Mouse (Mus musculus) embryonic facial prominence, embryonic 13.5 days (tissue): Measurements from ENCODE around the gene Cdk2. TPM values are rescaled to one million over a fixed set of nuclear protein-coding genes. Genes with fewer than 3 reads are reported as not detected.

ENCODE experiments used
- ATAC-seq: fragments of 200-750 bp; cut with Nextera tagmentation; 2 replicates; pipeline ENCODE4 v1.8.0; 2017; ENCODE audit warnings: low read depth; ENCODE audit not compliant: insufficient number of reproducible peaks, insufficient read depth, low FRiP score, low TSS enrichment
- H3K27ac ChIP-seq: fragments of 300-500 bp; sonication (generic); 2 replicates; pipeline ENCODE4 v1.5.1; 2015; ENCODE audit warnings: moderate library complexity, mild to moderate bottlenecking, inconsistent platforms
- H3K27me3 ChIP-seq: fragments of 300-500 bp; sonication (generic); 2 replicates; pipeline ENCODE4 v1.6.1; 2015; ENCODE audit warnings: mild to moderate bottlenecking, inconsistent platforms
- H3K36me3 ChIP-seq: fragments of 300-500 bp; sonication (generic); 2 replicates; pipeline ENCODE4 v1.6.1; 2015; ENCODE audit warnings: mild to moderate bottlenecking, inconsistent platforms
- H3K4me1 ChIP-seq: fragments of 300-500 bp; sonication (generic); 2 replicates; pipeline ENCODE4 v1.6.1; 2015; ENCODE audit warnings: inconsistent platforms
- H3K4me2 ChIP-seq: fragments of 300-500 bp; sonication (generic); 2 replicates; pipeline ENCODE4 v1.6.1; 2015; ENCODE audit warnings: moderate library complexity, mild to moderate bottlenecking, inconsistent platforms
- H3K4me3 ChIP-seq: fragments of 300-500 bp; sonication (generic); 2 replicates; pipeline ENCODE4 v1.5.1; 2015; ENCODE audit warnings: mild to moderate bottlenecking, inconsistent platforms
- H3K9ac ChIP-seq: fragments of 300-500 bp; sonication (generic); 2 replicates; pipeline ENCODE4 v1.6.1; 2015; ENCODE audit warnings: mild to moderate bottlenecking, inconsistent platforms
- H3K9me3 ChIP-seq: fragments of 300-500 bp; sonication (generic); 2 replicates; pipeline ENCODE4 v1.6.1; 2016; ENCODE audit warnings: inconsistent platforms
- WGBS: fragments of 180-500 bp; shearing (Covaris S2); methylation state at CpG from one replicate; pipeline ENCODE4 v1.1.7; 2015; ENCODE audit warnings: mixed read lengths; 5-methylcytosine and 5-hydroxymethylcytosine counted together
- polyA plus RNA-seq: library from polyadenylated mRNA; unstranded; fragments of >200 nt; fragmentation: Nextera tagmentation; extraction: Ambion mirVana; gene quantifications from 2 replicates; pipeline ENCODE4 v1.2.1, GENCODE M21; 2015

Cdk2 gene
- polyA plus RNA-seq, 1 experiment from 2014 or later: 127 TPM

- Histone ChIP-seq H3K27ac (peak overlapping the region; percentile 96), H3K9ac (peak overlapping the region; percentile 83), H3K4me2 (peak overlapping the region; percentile 68), H3K9me3 (no peaks in the 10 kb centered on the region), H3K27me3 (no peaks in the 10 kb centered on the region), H3K36me3 (peaks cover 9% of the 10 kb centered on the region), H3K4me1 (peaks cover 25% of the 10 kb centered on the region), H3K4me3 (peak overlapping the region; percentile 78)
- peak; percentile 72; the same call in 1 of the 2 replicates for ATAC-seq
- under 1% methylated on average over 42 of the region's 42 CpGs for whole genome bisulfite sequencing
Observed at GRCm38 (mm10) chr10:128668790-128669672, 35.8 kb downstream of the Cdk2 start.

DNA sequence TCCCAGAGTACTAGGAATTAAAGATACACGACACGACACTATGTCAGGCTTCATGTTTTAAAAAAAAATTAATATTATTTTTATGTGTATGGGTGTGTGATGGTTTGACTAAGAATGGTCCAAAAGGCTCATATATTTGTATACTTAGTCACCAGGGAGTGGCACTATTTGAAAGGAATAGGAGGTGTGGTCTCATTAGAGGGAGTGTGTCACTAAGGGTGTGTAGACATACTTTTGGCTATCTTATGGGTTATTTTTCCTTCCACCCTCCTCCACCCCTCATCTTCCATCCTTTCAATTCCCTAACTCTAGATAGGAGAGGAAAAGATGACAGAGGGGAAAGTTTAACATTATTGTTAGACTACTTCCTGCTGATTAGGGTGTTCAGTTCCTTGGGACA, 39.0 kb downstream of the Cdk2 start:
- no peaks in the 10 kb centered on the region for H3K9me3 ChIP-seq
- no peaks in the 10 kb centered on the region for H3K27me3 ChIP-seq
- no peak overlapping the region for H3K4me2 ChIP-seq
- no peaks in the 10 kb centered on the region; the same call in 1 of the 2 replicates for H3K36me3 ChIP-seq
- no peak overlapping the region for H3K4me3 ChIP-seq
- ATAC-seq: no peak
- H3K27ac ChIP-seq: no peak overlapping the region
- WGBS: 95% methylated on average over 2 of the region's 2 CpGs
- no peak overlapping the region for H3K9ac ChIP-seq
- 0 out of 2 replicates have a peak, but pooled peaks cover 15% of the 10 kb centered on the region for H3K4me1 ChIP-seq

DNA sequence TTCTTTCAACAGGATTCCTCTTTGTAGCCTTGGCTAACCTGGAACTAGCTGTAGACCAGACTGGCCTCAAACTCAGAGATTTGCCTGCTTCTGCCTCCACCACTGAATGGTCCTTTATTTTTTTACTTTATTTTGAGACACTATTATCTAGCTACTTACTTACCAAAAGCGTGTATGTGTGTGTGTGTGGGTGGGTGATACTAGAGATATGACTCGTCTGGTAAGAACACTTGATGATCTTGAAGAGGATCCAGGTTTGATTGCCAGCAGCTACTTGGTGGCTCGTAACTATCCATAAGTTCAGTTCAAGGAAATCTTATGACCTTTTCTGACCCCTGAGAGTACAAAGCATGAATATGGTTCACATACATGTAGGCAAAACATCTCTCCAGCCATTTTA, 39.5 kb downstream of the Cdk2 start:
- H3K9me3 ChIP-seq: no peaks in the 10 kb centered on the region
- no peak overlapping the region for H3K9ac ChIP-seq
- H3K4me3 ChIP-seq: no peak overlapping the region
- H3K27me3 ChIP-seq: no peaks in the 10 kb centered on the region
- H3K36me3 ChIP-seq: no peaks in the 10 kb centered on the region
- no peak overlapping the region for H3K27ac ChIP-seq
- 86% methylated on average over 3 of the region's 3 CpGs for WGBS
- H3K4me2 ChIP-seq: no peak overlapping the region
- H3K4me1 ChIP-seq: 0 out of 2 replicates have a peak, but pooled peaks cover 15% of the 10 kb centered on the region
- ATAC-seq: no peak

DNA sequence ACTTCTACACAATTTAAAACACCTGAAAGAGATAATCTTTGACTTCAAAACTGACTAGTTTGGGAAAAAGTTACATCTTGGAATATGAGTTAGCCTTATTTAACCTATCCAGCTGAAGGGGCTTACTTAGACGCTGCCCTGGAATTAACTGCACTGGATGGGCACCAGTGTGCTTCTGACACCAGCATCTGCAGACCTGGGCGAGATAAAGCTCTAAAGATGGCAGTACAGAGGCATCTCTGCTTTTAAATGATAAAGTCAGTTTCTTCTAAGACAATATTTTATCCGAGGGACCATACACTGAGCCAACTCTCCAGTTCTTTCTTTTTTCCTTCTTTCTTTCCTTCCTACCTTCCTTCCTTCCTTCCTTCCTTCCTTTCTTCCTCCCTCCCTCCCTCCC, 40.0 kb downstream of the Cdk2 start:
- Histone ChIP-seq H3K4me3 (no peak overlapping the region), H3K36me3 (no peaks in the 10 kb centered on the region), H3K4me1 (0 out of 2 replicates have a peak, but pooled peaks cover 15% of the 10 kb centered on the region), H3K9ac (no peak overlapping the region), H3K4me2 (no peak overlapping the region), H3K27me3 (no peaks in the 10 kb centered on the region), H3K9me3 (no peaks in the 10 kb centered on the region), H3K27ac (no peak overlapping the region)
- 63% methylated on average over 3 of the region's 3 CpGs for WGBS
- no peak for ATAC-seq

DNA sequence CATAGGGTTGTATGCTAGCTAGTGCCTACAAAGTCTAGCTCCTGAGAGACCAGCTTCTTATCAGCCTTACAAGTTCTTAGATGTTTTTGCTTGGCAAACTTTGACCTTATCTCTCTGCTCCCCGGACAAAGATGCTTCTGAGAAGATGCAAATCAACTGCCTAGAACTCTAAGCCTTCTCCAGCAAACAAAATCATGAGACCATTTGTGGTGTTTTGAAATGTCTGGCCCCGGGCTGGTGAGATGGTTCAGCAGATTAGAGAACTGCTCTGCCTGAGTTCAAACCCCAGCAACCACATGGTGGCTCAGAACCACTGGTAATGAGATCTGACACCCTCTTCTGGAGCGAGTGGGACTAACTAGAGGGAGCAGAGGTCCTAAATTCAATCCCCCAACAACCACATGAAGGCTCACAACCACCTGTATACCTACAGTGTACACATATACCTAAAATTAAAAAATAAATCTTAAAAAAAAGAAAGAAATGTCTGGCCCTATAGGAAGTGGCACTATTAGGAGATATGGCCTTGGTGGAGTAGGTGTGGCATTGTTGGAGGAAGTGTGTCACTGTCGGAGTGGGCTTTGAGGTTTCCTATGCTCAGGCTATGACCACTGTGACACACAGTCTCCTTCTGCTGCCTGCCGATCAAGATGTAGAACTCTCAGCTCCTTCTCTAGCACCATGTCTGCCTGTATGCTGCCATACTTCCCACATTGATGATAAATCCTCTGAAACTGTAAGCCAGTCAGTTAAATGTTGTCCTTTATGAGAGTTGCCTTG, 41.2 kb downstream of the Cdk2 start:
- 62% methylated on average over 5 of the region's 5 CpGs for WGBS
- Histone ChIP-seq H3K27ac (no peak overlapping the region), H3K4me3 (no peak overlapping the region), H3K36me3 (no peaks in the 10 kb centered on the region), H3K9me3 (no peaks in the 10 kb centered on the region), H3K9ac (no peak overlapping the region), H3K4me2 (no peak overlapping the region), H3K4me1 (0 out of 2 replicates have a peak, but pooled peaks cover 9% of the 10 kb centered on the region), H3K27me3 (no peaks in the 10 kb centered on the region)
- ATAC-seq: no peak

GRCm38 (mm10) chr10:128662465-128662864, 42.4 kb downstream of the Cdk2 start:
- Histone ChIP-seq H3K4me2 (no peak overlapping the region), H3K4me1 (no peaks in the 10 kb centered on the region), H3K27me3 (no peaks in the 10 kb centered on the region), H3K9me3 (no peaks in the 10 kb centered on the region), H3K36me3 (no peaks in the 10 kb centered on the region), H3K27ac (no peak overlapping the region), H3K4me3 (no peak overlapping the region), H3K9ac (no peak overlapping the region)
- no peak for ATAC-seq

DNA sequence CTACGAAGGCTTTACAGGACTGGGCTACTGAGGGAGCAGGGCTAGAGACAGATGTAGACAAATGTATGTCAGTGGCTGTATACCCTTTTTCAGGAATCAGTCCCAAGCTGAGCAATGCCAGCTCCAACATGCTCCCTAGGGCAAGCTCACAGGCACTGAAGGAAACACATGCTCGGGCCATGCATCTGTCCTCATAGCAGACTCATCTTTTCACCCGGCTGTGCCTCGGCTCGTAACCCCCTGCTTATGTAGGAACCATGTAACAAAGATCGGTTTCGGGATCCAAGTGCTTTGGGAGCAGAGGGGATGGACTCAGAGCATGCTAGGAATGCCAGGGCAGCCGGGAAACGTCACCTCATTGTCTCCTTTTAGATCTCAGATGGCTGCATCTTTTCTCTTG, 45.3 kb downstream of the Cdk2 start:
- no peak overlapping the region for H3K9ac ChIP-seq
- 58% methylated on average over 9 of the region's 9 CpGs for WGBS

GRCm38 (mm10) chr10:128657844-128658243, 47.0 kb downstream of the Cdk2 start:
- no peaks in the 10 kb centered on the region for H3K36me3 ChIP-seq
- H3K4me2 ChIP-seq: no peak overlapping the region
- H3K27ac ChIP-seq: no peak overlapping the region
- H3K9ac ChIP-seq: no peak overlapping the region
- ATAC-seq: no peak
- 61% methylated on average over 9 of the region's 9 CpGs for WGBS
- no peak overlapping the region for H3K4me3 ChIP-seq
- no peaks in the 10 kb centered on the region for H3K27me3 ChIP-seq
- H3K4me1 ChIP-seq: no peaks in the 10 kb centered on the region; the same call in 1 of the 2 replicates
- no peaks in the 10 kb centered on the region for H3K9me3 ChIP-seq

More for the DNA sequence above, 45.3 kb downstream of the Cdk2 start:
- Histone ChIP-seq H3K27me3 (no peaks in the 10 kb centered on the region), H3K27ac (no peak overlapping the region), H3K4me3 (no peak overlapping the region), H3K4me2 (no peak overlapping the region), H3K4me1 (no peaks in the 10 kb centered on the region), H3K36me3 (no peaks in the 10 kb centered on the region), H3K9me3 (no peaks in the 10 kb centered on the region)
- ATAC-seq: no peak

DNA sequence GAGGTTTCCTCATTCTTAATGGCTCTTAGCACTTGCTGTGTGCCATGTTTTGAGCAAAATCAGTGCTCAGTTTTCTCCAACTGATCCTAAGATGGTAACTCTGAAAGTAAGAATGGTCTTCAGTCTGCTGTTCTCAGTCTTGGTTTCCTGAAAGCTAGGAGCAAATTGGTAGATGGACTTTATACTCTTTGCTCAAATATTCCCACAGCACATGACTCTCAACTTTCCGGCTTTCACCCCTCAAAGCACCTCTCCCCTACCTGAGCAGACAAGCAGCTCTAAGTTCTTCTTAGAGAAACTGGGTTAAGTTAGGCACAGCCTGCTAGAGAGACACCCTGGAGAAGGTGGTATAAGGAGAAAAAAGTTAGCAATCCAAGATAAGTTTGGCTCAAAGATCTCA, 48.1 kb downstream of the Cdk2 start:
- ATAC-seq: no peak
- Histone ChIP-seq H3K4me1 (no peaks in the 10 kb centered on the region; the same call in 1 of the 2 replicates), H3K27me3 (no peaks in the 10 kb centered on the region), H3K4me2 (no peak overlapping the region), H3K36me3 (no peaks in the 10 kb centered on the region), H3K9ac (no peak overlapping the region), H3K4me3 (no peak overlapping the region), H3K9me3 (no peaks in the 10 kb centered on the region), H3K27ac (no peak overlapping the region)
- WGBS: 80% methylated on average over 1 of the region's 1 CpGs

- H3K4me1 ChIP-seq: no peaks in the 10 kb centered on the region; the same call in 1 of the 2 replicates
- no peak overlapping the region for H3K9ac ChIP-seq
- no peak overlapping the region for H3K4me3 ChIP-seq
- 87% methylated on average over 3 of the region's 3 CpGs for WGBS
- no peak overlapping the region for H3K27ac ChIP-seq
- ATAC-seq: no peak
- H3K4me2 ChIP-seq: no peak overlapping the region
- H3K9me3 ChIP-seq: no peaks in the 10 kb centered on the region
- H3K36me3 ChIP-seq: no peaks in the 10 kb centered on the region
- no peaks in the 10 kb centered on the region for H3K27me3 ChIP-seq
Observed at GRCm38 (mm10) chr10:128655254-128655653, 49.6 kb downstream of the Cdk2 start.

- Histone ChIP-seq H3K9ac (0 out of 2 replicates have a peak overlapping the region, but pooled peaks have one; percentile 21), H3K4me1 (no peaks in the 10 kb centered on the region; the same call in 1 of the 2 replicates), H3K36me3 (no peaks in the 10 kb centered on the region), H3K4me3 (no peak overlapping the region), H3K27me3 (no peaks in the 10 kb centered on the region), H3K9me3 (no peaks in the 10 kb centered on the region), H3K4me2 (no peak overlapping the region), H3K27ac (no peak overlapping the region)
- ATAC-seq: no peak
- 59% methylated on average over 4 of the region's 4 CpGs for WGBS
Observed at GRCm38 (mm10) chr10:128653866-128654265, 51.0 kb downstream of the Cdk2 start.
